Mouse (Mus musculus): ENCODE measurements at regions not wholly inside any gene's neighbourhood (a gene's known extent, or its start where the extent isn't known, plus 50 kb on each side); places are given as distances from the start of the nearest gene placed in this dataset.

DNA sequence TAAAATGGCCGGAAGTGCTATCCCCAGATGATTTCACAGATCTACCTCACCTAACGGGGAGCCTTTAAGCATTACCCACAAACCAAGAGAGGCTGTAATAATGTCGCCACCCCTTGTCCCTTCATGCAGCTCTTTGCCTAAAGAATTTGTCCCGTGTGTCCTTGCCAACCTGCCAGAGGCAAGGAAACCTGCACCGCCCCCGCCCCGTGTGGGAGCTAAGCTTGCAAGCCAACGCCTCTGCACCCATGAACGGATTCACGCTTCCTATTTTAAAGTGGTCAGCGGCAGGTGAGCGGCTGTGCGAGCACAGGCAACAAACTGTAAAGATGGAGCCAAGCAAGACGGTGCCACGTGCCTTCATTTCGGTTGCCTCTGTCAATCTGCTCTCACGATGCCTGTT, 63.1 kb downstream of the Gm11011 start:
- H3K9ac ChIP-seq (replicated peaks; ENCODE audit: low read length) = no peak overlapping the region
- TF ChIP-seq CTCF (IDR thresholded peaks at IDR 0.05; ENCODE audit: low read depth) = no peak
- H3K4me2 ChIP-seq (ENCODE audit: low read depth, low read length) = no peak overlapping the region
- H3K4me3 ChIP-seq (ENCODE audit: low read length) = no peak overlapping the region
- no peaks in the 10 kb centered on the region for H3K4me1 ChIP-seq (ENCODE audit: insufficient read depth, low read length)
- DNase-seq (ENCODE audit: low spot score) (no peak), ATAC-seq (no peak)
- H3K27ac ChIP-seq = no peak overlapping the region
- 84% methylated on average over 17 of the region's 17 CpGs for WGBS
- no peaks in the 10 kb centered on the region for H3K9me3 ChIP-seq (ENCODE audit: low read length)
- no peaks in the 10 kb centered on the region for H3K36me3 ChIP-seq (ENCODE audit: insufficient read depth, low read length)
- no peaks in the 10 kb centered on the region; the same call in 1 of the 2 replicates for H3K27me3 ChIP-seq (ENCODE audit: insufficient read depth, low read length)

GRCm38 (mm10) chr2:169519941-169520340, 67.6 kb downstream of the Gm11011 start:
- H3K9me3 ChIP-seq (ENCODE audit: low read length) = no peaks in the 10 kb centered on the region
- H3K36me3 ChIP-seq (ENCODE audit: insufficient read depth, low read length) = no peaks in the 10 kb centered on the region
- no peaks in the 10 kb centered on the region; the same call in 1 of the 2 replicates for H3K27me3 ChIP-seq (ENCODE audit: insufficient read depth, low read length)
- H3K4me3 ChIP-seq (ENCODE audit: low read length) = no peak overlapping the region
- ATAC-seq (no peak), DNase-seq (ENCODE audit: low spot score) (no peak)
- H3K9ac ChIP-seq (replicated peaks; ENCODE audit: low read length) = no peak overlapping the region
- 74% methylated on average over 9 of the region's 9 CpGs for WGBS
- H3K27ac ChIP-seq = no peak overlapping the region
- H3K4me1 ChIP-seq (ENCODE audit: insufficient read depth, low read length) = no peaks in the 10 kb centered on the region
- no peak for TF ChIP-seq CTCF (IDR thresholded peaks at IDR 0.05; ENCODE audit: low read depth)
- no peak overlapping the region for H3K4me2 ChIP-seq (ENCODE audit: low read depth, low read length)

DNA sequence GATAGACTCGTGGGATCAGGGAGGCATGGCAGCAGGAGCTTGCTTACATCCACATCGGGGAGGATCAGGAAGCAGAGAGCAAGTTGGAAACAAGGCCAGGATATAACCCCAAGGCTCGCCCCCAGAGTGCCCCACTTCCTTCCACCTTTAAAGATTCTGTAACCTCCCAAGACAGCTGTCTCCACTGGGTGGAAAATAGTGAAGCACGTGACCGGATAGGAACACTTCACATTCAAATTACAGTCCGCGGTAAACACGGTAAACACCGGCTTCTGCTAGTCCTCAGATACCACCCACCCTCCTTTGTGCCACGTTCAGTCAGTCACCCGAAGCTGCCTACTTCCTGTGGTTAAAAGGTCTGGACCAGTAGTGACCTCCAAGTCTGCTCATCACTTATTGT, 72.2 kb downstream of the Gm11011 start:
- no peaks in the 10 kb centered on the region for H3K9me3 ChIP-seq (ENCODE audit: low read length)
- H3K27ac ChIP-seq = no peak overlapping the region
- DNase-seq (ENCODE audit: low spot score) (no peak), ATAC-seq (no peak)
- H3K4me3 ChIP-seq (ENCODE audit: low read length) = no peak overlapping the region
- H3K9ac ChIP-seq (replicated peaks; ENCODE audit: low read length) = no peak overlapping the region
- TF ChIP-seq CTCF (IDR thresholded peaks at IDR 0.05; ENCODE audit: low read depth) = no peak
- H3K4me1 ChIP-seq (ENCODE audit: insufficient read depth, low read length) = no peaks in the 10 kb centered on the region
- no peak overlapping the region for H3K4me2 ChIP-seq (ENCODE audit: low read depth, low read length)
- no peaks in the 10 kb centered on the region for H3K27me3 ChIP-seq (ENCODE audit: insufficient read depth, low read length)
- H3K36me3 ChIP-seq (ENCODE audit: insufficient read depth, low read length) = no peaks in the 10 kb centered on the region
- WGBS = 65% methylated on average over 11 of the region's 11 CpGs

GRCm38 (mm10) chr2:169510741-169511140, 76.8 kb downstream of the Gm11011 start:
- H3K4me1 ChIP-seq (ENCODE audit: insufficient read depth, low read length) = no peaks in the 10 kb centered on the region
- no peak for TF ChIP-seq CTCF (IDR thresholded peaks at IDR 0.05; ENCODE audit: low read depth)
- H3K27ac ChIP-seq = no peak overlapping the region
- DNase-seq (ENCODE audit: low spot score) (no peak), ATAC-seq (no peak)
- no peak overlapping the region for H3K4me2 ChIP-seq (ENCODE audit: low read depth, low read length)
- no peaks in the 10 kb centered on the region for H3K27me3 ChIP-seq (ENCODE audit: insufficient read depth, low read length)
- no peak overlapping the region for H3K9ac ChIP-seq (replicated peaks; ENCODE audit: low read length)
- H3K4me3 ChIP-seq (ENCODE audit: low read length) = no peak overlapping the region
- no peaks in the 10 kb centered on the region for H3K36me3 ChIP-seq (ENCODE audit: insufficient read depth, low read length)
- no peaks in the 10 kb centered on the region for H3K9me3 ChIP-seq (ENCODE audit: low read length)
- 94% methylated on average over 2 of the region's 2 CpGs for WGBS

DNA sequence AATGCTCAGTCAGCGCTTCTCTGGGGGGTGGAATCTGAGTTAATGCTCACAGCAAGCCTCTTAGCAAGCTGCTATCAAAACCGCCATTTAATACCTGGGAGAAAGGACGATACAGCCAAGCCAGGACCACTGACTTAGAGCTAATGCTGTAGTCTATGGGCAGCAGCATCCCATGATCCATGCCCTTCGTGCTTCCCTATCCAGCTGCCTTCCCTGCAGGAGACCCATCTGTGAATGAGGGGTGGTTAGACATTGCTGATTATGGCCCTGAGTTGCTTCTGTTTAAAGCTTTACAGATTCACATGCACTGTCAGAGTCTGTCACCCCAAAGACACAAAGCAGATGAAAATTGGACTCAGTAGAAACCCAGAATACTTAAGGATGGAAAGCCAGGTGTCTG, 78.1 kb downstream of the Gm11011 start:
- no peaks in the 10 kb centered on the region for H3K36me3 ChIP-seq (ENCODE audit: insufficient read depth, low read length)
- WGBS = 71% methylated on average over 4 of the region's 4 CpGs

DNA sequence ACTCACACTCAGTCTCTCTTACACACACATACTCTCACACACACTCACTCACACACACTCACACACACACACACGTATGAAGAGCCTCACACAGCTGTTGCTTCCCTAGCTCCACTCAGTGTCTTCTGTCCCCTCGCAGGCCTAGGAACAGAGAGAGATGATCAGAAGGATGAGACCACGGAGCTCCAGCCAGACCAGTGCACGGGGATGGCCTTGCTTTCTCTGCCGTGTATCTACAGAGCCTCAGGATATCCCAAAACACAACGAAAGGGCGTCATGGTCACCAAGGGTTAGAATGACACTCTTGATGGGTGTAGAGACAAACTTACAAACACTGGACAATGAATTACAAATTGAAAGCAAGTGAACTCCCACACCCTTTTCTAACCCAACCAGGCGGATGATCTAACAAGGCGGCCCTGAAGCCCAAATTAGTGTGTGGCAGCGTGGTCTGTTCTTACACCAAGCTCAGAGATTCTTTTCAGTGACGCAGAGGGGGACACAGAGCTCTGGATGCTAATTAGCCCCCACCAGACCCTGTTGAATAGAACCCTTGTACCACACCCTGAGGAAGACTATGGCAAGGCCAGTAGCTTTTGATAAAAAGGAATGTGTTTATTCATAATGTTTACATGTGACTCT, 83.0 kb downstream of the Gm11011 start:
- WGBS = 65% methylated on average over 11 of the region's 11 CpGs
- no peak for DNase-seq (ENCODE audit: low spot score)

More for the DNA sequence above, 78.1 kb downstream of the Gm11011 start:
- Histone ChIP-seq H3K9me3 (ENCODE audit: low read length) (no peaks in the 10 kb centered on the region), H3K27ac (no peak overlapping the region), H3K4me3 (ENCODE audit: low read length) (no peak overlapping the region), H3K9ac (replicated peaks; ENCODE audit: low read length) (no peak overlapping the region), H3K4me1 (ENCODE audit: insufficient read depth, low read length) (no peaks in the 10 kb centered on the region), H3K4me2 (ENCODE audit: low read depth, low read length) (no peak overlapping the region), H3K27me3 (ENCODE audit: insufficient read depth, low read length) (no peaks in the 10 kb centered on the region)
- no peak for DNase-seq (ENCODE audit: low spot score)
- no peak for ATAC-seq
- no peak for TF ChIP-seq CTCF (IDR thresholded peaks at IDR 0.05; ENCODE audit: low read depth)

GRCm38 (mm10) chr2:169503598-169503958, 84.0 kb downstream of the Gm11011 start:
- no peak overlapping the region for H3K4me3 ChIP-seq (ENCODE audit: low read length)
- H3K27me3 ChIP-seq (ENCODE audit: insufficient read depth, low read length) = no peaks in the 10 kb centered on the region
- ATAC-seq (no peak), DNase-seq (ENCODE audit: low spot score) (no peak)
- no peak overlapping the region for H3K4me2 ChIP-seq (ENCODE audit: low read depth, low read length)
- no peak overlapping the region for H3K9ac ChIP-seq (replicated peaks; ENCODE audit: low read length)
- no peak overlapping the region for H3K27ac ChIP-seq
- no peak for TF ChIP-seq CTCF (IDR thresholded peaks at IDR 0.05; ENCODE audit: low read depth)
- H3K4me1 ChIP-seq (ENCODE audit: insufficient read depth, low read length) = no peaks in the 10 kb centered on the region
- 72% methylated on average over 6 of the region's 6 CpGs for WGBS
- H3K9me3 ChIP-seq (ENCODE audit: low read length) = no peaks in the 10 kb centered on the region
- H3K36me3 ChIP-seq (ENCODE audit: insufficient read depth, low read length) = no peaks in the 10 kb centered on the region

More for the DNA sequence above, 83.0 kb downstream of the Gm11011 start:
- ATAC-seq = no peak
- no peaks in the 10 kb centered on the region for H3K4me1 ChIP-seq (ENCODE audit: insufficient read depth, low read length)
- TF ChIP-seq CTCF (IDR thresholded peaks at IDR 0.05; ENCODE audit: low read depth) = no peak
- H3K9me3 ChIP-seq (ENCODE audit: low read length) = no peaks in the 10 kb centered on the region
- no peak overlapping the region for H3K9ac ChIP-seq (replicated peaks; ENCODE audit: low read length)
- H3K27me3 ChIP-seq (ENCODE audit: insufficient read depth, low read length) = no peaks in the 10 kb centered on the region
- H3K27ac ChIP-seq = no peak overlapping the region
- no peaks in the 10 kb centered on the region for H3K36me3 ChIP-seq (ENCODE audit: insufficient read depth, low read length)
- H3K4me2 ChIP-seq (ENCODE audit: low read depth, low read length) = no peak overlapping the region
- no peak overlapping the region for H3K4me3 ChIP-seq (ENCODE audit: low read length)

All from hindbrain, postnatal 0 days (tissue).